Mouse (Mus musculus): Measurements from ENCODE around the gene Slc29a2. TPM values are rescaled to one million over a fixed set of nuclear protein-coding genes. Genes with fewer than 3 reads are reported as not detected.

Gene Slc29a2
- polyA plus RNA-seq, 1 experiment from 2014 or later: 1.7 TPM

DNA sequence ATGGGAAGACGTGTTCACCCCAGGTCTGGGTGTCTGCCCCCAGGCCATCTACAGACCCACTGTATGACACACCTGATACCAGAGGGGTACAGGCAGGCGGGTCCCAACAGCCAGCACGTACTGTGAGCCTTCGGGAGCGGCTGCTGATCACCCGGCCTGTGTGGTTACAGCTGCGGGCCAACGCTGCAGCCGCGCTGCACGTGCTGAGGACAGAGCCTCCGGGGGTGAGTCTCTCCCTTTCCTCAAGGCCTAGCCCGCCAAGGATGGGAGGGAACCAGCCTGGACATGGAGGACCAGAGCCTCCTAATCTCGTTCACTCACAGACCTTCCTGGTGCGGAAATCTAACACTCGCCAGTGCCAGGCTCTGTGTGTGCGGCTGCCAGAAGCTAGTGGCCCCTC is 27.4 kb downstream of the Slc29a2 start:
- Histone ChIP-seq H3K9me3 (ENCODE audit: control insufficient read depth, low read length) (no peaks in the 10 kb centered on the region), H3K4me3 (ENCODE audit: low read depth, low read length) (peak overlapping the region; percentile 35), H3K27ac (replicated peaks) (peak overlapping the region; percentile 65), H3K4me1 (replicated peaks; ENCODE audit: control insufficient read depth, insufficient read depth) (no peaks in the 10 kb centered on the region; the same call in 1 of the 2 replicates), H3K27me3 (ENCODE audit: control insufficient read depth, insufficient read depth, low read length) (no peaks in the 10 kb centered on the region), H3K36me3 (ENCODE audit: control insufficient read depth, insufficient read depth, low read length) (peaks cover 6% of the 10 kb centered on the region), H3K4me2 (replicated peaks; ENCODE audit: low read depth) (peak overlapping the region; percentile 63), H3K9ac (ENCODE audit: low read length) (peak overlapping the region; percentile 49)
- 5% methylated on average over 17 of the region's 17 CpGs for WGBS
- TF ChIP-seq EP300 (optimal IDR thresholded peaks at IDR 0.05): no peak
- TF ChIP-seq CTCF (IDR thresholded peaks at IDR 0.05; ENCODE audit: low read depth): no peak
- ATAC-seq (ENCODE audit: low FRiP score, low TSS enrichment): peak; percentile 33
- DNase-seq (ENCODE audit: low spot score): peak; percentile 61

DNA sequence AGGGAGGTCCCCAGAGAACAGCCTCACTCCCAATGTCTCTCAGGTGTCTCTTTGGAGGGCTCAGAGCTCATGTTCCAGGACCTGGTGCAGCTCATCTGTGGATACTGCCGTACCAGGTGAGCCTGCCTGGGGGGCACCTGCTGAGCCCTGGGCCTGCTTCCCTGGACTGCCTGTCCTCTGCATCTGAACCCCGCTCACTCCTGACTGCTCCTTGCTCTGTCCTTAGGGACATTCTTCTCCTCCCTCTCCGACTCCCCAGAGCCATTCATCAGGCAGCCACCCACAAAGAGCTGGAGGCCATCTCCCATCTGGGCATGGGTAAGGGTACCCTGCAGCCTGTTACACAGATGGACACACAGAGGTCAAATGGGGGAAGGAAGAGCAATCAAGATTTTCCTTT is 27.9 kb downstream of the Slc29a2 start:
- TF ChIP-seq EP300 (optimal IDR thresholded peaks at IDR 0.05): no peak
- no peak for TF ChIP-seq CTCF (IDR thresholded peaks at IDR 0.05; ENCODE audit: low read depth)
- H3K9me3 ChIP-seq (ENCODE audit: control insufficient read depth, low read length): no peaks in the 10 kb centered on the region

GRCm38 (mm10) chr19:5052166-5052822 is 28.6 kb downstream of the Slc29a2 start:
- Histone ChIP-seq H3K27ac (replicated peaks) (no peak overlapping the region), H3K4me1 (replicated peaks; ENCODE audit: control insufficient read depth, insufficient read depth) (no peaks in the 10 kb centered on the region; the same call in 1 of the 2 replicates), H3K4me3 (ENCODE audit: low read depth, low read length) (no peak overlapping the region), H3K27me3 (ENCODE audit: control insufficient read depth, insufficient read depth, low read length) (no peaks in the 10 kb centered on the region), H3K4me2 (replicated peaks; ENCODE audit: low read depth) (no peak overlapping the region), H3K9me3 (ENCODE audit: control insufficient read depth, low read length) (no peaks in the 10 kb centered on the region), H3K36me3 (ENCODE audit: control insufficient read depth, insufficient read depth, low read length) (peaks cover 3% of the 10 kb centered on the region; the same call in 1 of the 2 replicates), H3K9ac (ENCODE audit: low read length) (no peak overlapping the region)
- DNase-seq (ENCODE audit: low spot score): no peak
- no peak for ATAC-seq (ENCODE audit: low FRiP score, low TSS enrichment)
- TF ChIP-seq EP300 (optimal IDR thresholded peaks at IDR 0.05): no peak
- TF ChIP-seq CTCF (IDR thresholded peaks at IDR 0.05; ENCODE audit: low read depth): no peak
- 53% methylated on average over 25 of the region's 25 CpGs for WGBS

More for the DNA sequence above, 27.9 kb downstream of the Slc29a2 start:
- Histone ChIP-seq H3K27ac (replicated peaks) (peak overlapping the region; percentile 65), H3K9ac (ENCODE audit: low read length) (peak overlapping the region; percentile 49; the same call in 1 of the 2 replicates), H3K27me3 (ENCODE audit: control insufficient read depth, insufficient read depth, low read length) (no peaks in the 10 kb centered on the region), H3K4me2 (replicated peaks; ENCODE audit: low read depth) (peak overlapping the region; percentile 63), H3K4me3 (ENCODE audit: low read depth, low read length) (peak overlapping the region; percentile 35), H3K36me3 (ENCODE audit: control insufficient read depth, insufficient read depth, low read length) (peaks cover 6% of the 10 kb centered on the region; the same call in 1 of the 2 replicates), H3K4me1 (replicated peaks; ENCODE audit: control insufficient read depth, insufficient read depth) (no peaks in the 10 kb centered on the region; the same call in 1 of the 2 replicates)
- WGBS: 34% methylated on average over 3 of the region's 3 CpGs
- no peak for ATAC-seq (ENCODE audit: low FRiP score, low TSS enrichment)
- no peak for DNase-seq (ENCODE audit: low spot score)

GRCm38 (mm10) chr19:5052853-5053252 is 29.2 kb downstream of the Slc29a2 start:
- no peaks in the 10 kb centered on the region; the same call in 1 of the 2 replicates for H3K4me1 ChIP-seq (replicated peaks; ENCODE audit: control insufficient read depth, insufficient read depth)
- no peak for DNase-seq (ENCODE audit: low spot score)
- no peak for ATAC-seq (ENCODE audit: low FRiP score, low TSS enrichment)
- H3K9ac ChIP-seq (ENCODE audit: low read length): no peak overlapping the region
- H3K36me3 ChIP-seq (ENCODE audit: control insufficient read depth, insufficient read depth, low read length): no peaks in the 10 kb centered on the region; the same call in 1 of the 2 replicates
- H3K4me3 ChIP-seq (ENCODE audit: low read depth, low read length): no peak overlapping the region
- TF ChIP-seq EP300 (optimal IDR thresholded peaks at IDR 0.05) (no peak), CTCF (IDR thresholded peaks at IDR 0.05; ENCODE audit: low read depth) (no peak)
- WGBS: 71% methylated on average over 17 of the region's 17 CpGs
- no peak overlapping the region for H3K27ac ChIP-seq (replicated peaks)
- no peak overlapping the region for H3K4me2 ChIP-seq (replicated peaks; ENCODE audit: low read depth)
- no peaks in the 10 kb centered on the region for H3K27me3 ChIP-seq (ENCODE audit: control insufficient read depth, insufficient read depth, low read length)
- H3K9me3 ChIP-seq (ENCODE audit: control insufficient read depth, low read length): no peaks in the 10 kb centered on the region

GRCm38 (mm10) chr19:5053909-5054308 is 30.2 kb downstream of the Slc29a2 start:
- 26% methylated on average over 9 of the region's 9 CpGs for WGBS
- Histone ChIP-seq H3K9ac (ENCODE audit: low read length) (no peak overlapping the region), H3K9me3 (ENCODE audit: control insufficient read depth, low read length) (no peaks in the 10 kb centered on the region), H3K27me3 (ENCODE audit: control insufficient read depth, insufficient read depth, low read length) (no peaks in the 10 kb centered on the region), H3K36me3 (ENCODE audit: control insufficient read depth, insufficient read depth, low read length) (no peaks in the 10 kb centered on the region; the same call in 1 of the 2 replicates), H3K4me2 (replicated peaks; ENCODE audit: low read depth) (no peak overlapping the region), H3K27ac (replicated peaks) (no peak overlapping the region), H3K4me1 (replicated peaks; ENCODE audit: control insufficient read depth, insufficient read depth) (peaks cover 2% of the 10 kb centered on the region), H3K4me3 (ENCODE audit: low read depth, low read length) (no peak overlapping the region)
- TF ChIP-seq CTCF (IDR thresholded peaks at IDR 0.05; ENCODE audit: low read depth): peak; percentile 86
- TF ChIP-seq EP300 (optimal IDR thresholded peaks at IDR 0.05): no peak
- ATAC-seq (ENCODE audit: low FRiP score, low TSS enrichment) (peak; percentile 16), DNase-seq (ENCODE audit: low spot score) (peak; percentile 80)

DNA sequence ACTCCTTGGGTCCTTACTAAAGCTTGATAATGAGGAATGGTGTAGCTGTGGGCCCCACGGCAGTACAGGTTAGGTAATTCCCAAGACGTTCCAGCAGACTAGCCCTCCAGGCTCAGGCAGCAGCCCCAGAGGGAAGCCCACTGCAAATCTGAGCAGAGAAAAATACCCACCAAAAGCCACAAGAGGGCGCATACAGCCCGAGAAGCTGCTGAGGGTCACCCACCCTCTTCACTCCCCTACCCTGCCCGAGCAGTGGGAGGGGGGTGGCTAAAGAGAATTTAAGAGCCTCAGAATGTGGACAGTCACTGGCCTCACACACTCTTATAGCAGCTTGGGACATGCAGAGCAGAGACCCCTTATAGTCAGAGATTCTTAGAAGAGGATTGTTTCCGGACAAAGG is 32.6 kb downstream of the Slc29a2 start:
- WGBS: 12% methylated on average over 6 of the region's 6 CpGs
- H3K9me3 ChIP-seq (ENCODE audit: control insufficient read depth, low read length): no peaks in the 10 kb centered on the region
- H3K9ac ChIP-seq (ENCODE audit: low read length): no peak overlapping the region
- no peaks in the 10 kb centered on the region for H3K27me3 ChIP-seq (ENCODE audit: control insufficient read depth, insufficient read depth, low read length)
- H3K4me1 ChIP-seq (replicated peaks; ENCODE audit: control insufficient read depth, insufficient read depth): peaks cover 10% of the 10 kb centered on the region
- no peak overlapping the region for H3K27ac ChIP-seq (replicated peaks)
- H3K4me2 ChIP-seq (replicated peaks; ENCODE audit: low read depth): no peak overlapping the region
- ATAC-seq (ENCODE audit: low FRiP score, low TSS enrichment) (0 out of 2 replicates have a peak, but pooled peaks have one; percentile 22), DNase-seq (ENCODE audit: low spot score) (peak; percentile 46)
- no peak for TF ChIP-seq EP300 (optimal IDR thresholded peaks at IDR 0.05)
- peak; percentile 84 for TF ChIP-seq CTCF (IDR thresholded peaks at IDR 0.05; ENCODE audit: low read depth)
- H3K4me3 ChIP-seq (ENCODE audit: low read depth, low read length): no peak overlapping the region
- no peaks in the 10 kb centered on the region for H3K36me3 ChIP-seq (ENCODE audit: control insufficient read depth, insufficient read depth, low read length)
